20 mouse cellular contexts compared by ENCODE assay signal in the genomic region with DNA sequence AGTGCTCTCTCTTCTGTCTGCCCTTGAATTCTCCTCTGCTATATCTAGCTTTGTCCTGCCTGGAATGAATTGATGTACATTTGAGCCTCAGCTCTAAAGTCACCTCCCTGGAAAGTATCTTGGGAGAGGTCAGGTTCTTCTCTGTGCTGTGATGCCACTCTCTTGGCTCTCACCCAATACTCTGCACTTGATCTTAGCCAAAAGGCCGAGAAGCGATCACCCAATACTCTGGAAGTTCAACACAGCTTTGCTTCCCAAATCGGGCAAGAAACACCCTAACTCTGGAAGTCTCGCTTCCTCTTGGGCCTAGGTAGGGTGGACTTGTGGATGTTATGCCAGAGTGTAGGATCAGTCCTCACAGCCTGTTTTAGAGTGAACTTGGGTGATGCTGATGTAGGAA. TPM values are rescaled to one million over a fixed set of nuclear protein-coding genes. Genes with fewer than 3 reads are reported as not detected.
A peak's percentile ranks its signal among the peaks of the same experiment; 100 is the strongest.
DNase-seq lines count a peak whose midpoint lies in the region; ATAC-seq and TF ChIP-seq lines count a peak whose summit lies in the region.
"Had no signal": no experiment of that assay in that cellular context is flagged by ENCODE, and none has a peak within 500 bp of the region (broad histone marks: within the 10 kb centered on the region; RNA-seq: fewer than 3 reads in every experiment).

No protein-coding gene starts in this region.

- H3K9ac ChIP-seq in heart, embryonic 13.5 days = peak overlapping the region; percentile 99
- H3K9ac ChIP-seq in liver, embryonic 14.5 days (replicated peaks) = no peak overlapping the region
- H3K9ac ChIP-seq: limb, embryonic 15.5 days; neural tube, embryonic 12.5 days had no signal

- DNase-seq in heart, adult 9 months (ENCODE audit: low spot score in 2 of 2) = no peak
- no peak for DNase-seq in left cerebral cortex, adult 2 months (ENCODE audit: extremely low spot score in 1 of 2, low spot score in 2 of 2)
- DNase-seq in left cerebral cortex, postnatal 25 days (ENCODE audit: low spot score in 2 of 2) = no peak
- DNase-seq in liver, embryonic 14.5 days (ENCODE audit: low read depth in 3 of 3, low spot score in 3 of 3) = no peak
- DNase-seq in cerebellum, postnatal 4 days (ENCODE audit: low spot score in 2 of 2) = no peak
- DNase-seq: cerebellum, adult 18-20 months; cerebellum, postnatal 25 days; gastrocnemius, postnatal 10 days; kidney, adult 2 months; kidney, postnatal 14 days; layer of hippocampus, postnatal 36 days; lung, postnatal 10 days; right cerebral cortex, postnatal 4 days had no signal

- H3K4me2 ChIP-seq in heart, embryonic 13.5 days = peak overlapping the region; percentile 88
- no peak overlapping the region for H3K4me2 ChIP-seq in liver, embryonic 14.5 days (ENCODE audit: low read depth)
- H3K4me2 ChIP-seq: limb, embryonic 15.5 days had no signal

- TF ChIP-seq EP300 in liver, embryonic 14.5 days (IDR thresholded peaks at IDR 0.05; ENCODE audit: low read depth) = no peak

- H3K27ac ChIP-seq in heart, embryonic 13.5 days (replicated peaks) = peak overlapping the region; percentile 100
- H3K27ac ChIP-seq in left cerebral cortex, adult 2 months = peak overlapping the region; percentile 100; the same call in 1 of the 2 replicates
- H3K27ac ChIP-seq in cortical plate, adult 2 months (ENCODE audit: insufficient read depth, low read length) = peak overlapping the region; percentile 18; the same call in 1 of the 2 replicates
- H3K27ac ChIP-seq in liver, embryonic 14.5 days = peak overlapping the region; percentile 89
- H3K27ac ChIP-seq: limb, embryonic 15.5 days; neural tube, embryonic 12.5 days; stomach, postnatal 0 days had no signal

- no peaks in the 10 kb centered on the region for H3K27me3 ChIP-seq in heart, embryonic 13.5 days (replicated peaks)
- no peaks in the 10 kb centered on the region for H3K27me3 ChIP-seq in liver, embryonic 14.5 days (ENCODE audit: control insufficient read depth, insufficient read depth, low read length)
- H3K27me3 ChIP-seq: limb, embryonic 15.5 days; midbrain, embryonic 13.5 days; neural tube, embryonic 12.5 days had no signal

- no peak for TF ChIP-seq CTCF in left cerebral cortex, adult 2 months (IDR thresholded peaks at IDR 0.05)
- TF ChIP-seq CTCF in cortical plate, adult 2 months (IDR thresholded peaks at IDR 0.05; ENCODE audit: extremely low read depth, insufficient read depth, low read length) = no peak
- TF ChIP-seq CTCF in liver, embryonic 14.5 days (IDR thresholded peaks at IDR 0.05; ENCODE audit: low read depth) = no peak

- peak overlapping the region; percentile 97; the same call in 1 of the 2 replicates for H3K4me3 ChIP-seq in heart, embryonic 13.5 days
- no peak overlapping the region for H3K4me3 ChIP-seq in left cerebral cortex, adult 2 months
- H3K4me3 ChIP-seq in cortical plate, adult 2 months (ENCODE audit: insufficient read depth, low read length) = no peak overlapping the region
- no peak overlapping the region for H3K4me3 ChIP-seq in liver, embryonic 14.5 days (ENCODE audit: insufficient read depth in 1 of 2, low read depth in 2 of 2, low read length in 2 of 2)
- H3K4me3 ChIP-seq: layer of hippocampus, adult 2 months; limb, embryonic 15.5 days; midbrain, embryonic 13.5 days; neural tube, embryonic 12.5 days had no signal

- H3K9me3 ChIP-seq in heart, embryonic 13.5 days = no peaks in the 10 kb centered on the region
- no peaks in the 10 kb centered on the region for H3K9me3 ChIP-seq in liver, embryonic 14.5 days (ENCODE audit: control insufficient read depth, low read length)
- H3K9me3 ChIP-seq: limb, embryonic 15.5 days; midbrain, embryonic 13.5 days; neural tube, embryonic 12.5 days had no signal

- TF ChIP-seq POLR2A in cortical plate, adult 2 months (IDR thresholded peaks at IDR 0.05; ENCODE audit: extremely low read depth, insufficient read depth, low read length) = no peak

- intact Hi-C loops in left cerebral cortex, adult 2 months (cut with DNase I) = loop anchor here (5.0 kb wide), 1 partner anchor 170 kb away; no protein-coding TSS in a partner anchor
- intact Hi-C loops in left cerebral cortex, postnatal 25 days (cut with DNase I) = no loop called here

- ATAC-seq in heart, embryonic 13.5 days (ENCODE audit: extremely low read depth, insufficient number of reproducible peaks, low FRiP score, low TSS enrichment) = no peak
- ATAC-seq in liver, embryonic 14.5 days (ENCODE audit: insufficient read depth) = no peak
- ATAC-seq: midbrain, embryonic 13.5 days had no signal

- peaks cover 75% of the 10 kb centered on the region for H3K4me1 ChIP-seq in heart, embryonic 13.5 days
- peaks cover 8% of the 10 kb centered on the region for H3K4me1 ChIP-seq in cortical plate, adult 2 months (ENCODE audit: control insufficient read depth, insufficient read depth, low read length)
- peaks cover 62 to 67% of the 10 kb centered on the region in 2 experiments for H3K4me1 ChIP-seq in liver, embryonic 14.5 days (replicated peaks; ENCODE audit: control insufficient read depth in 2 of 2, insufficient read depth in 2 of 2, low read length in 1 of 2)

- 81% methylated on average over 4 of the region's 4 CpGs for WGBS in heart, embryonic 13.5 days
- WGBS in liver, embryonic 14.5 days (ENCODE audit: insufficient replicate concordance) = 85% methylated on average over 4 of the region's 4 CpGs

- no peaks in the 10 kb centered on the region for H3K36me3 ChIP-seq in heart, embryonic 13.5 days
- peaks cover 2% of the 10 kb centered on the region for H3K36me3 ChIP-seq in liver, embryonic 14.5 days (replicated peaks; ENCODE audit: control insufficient read depth, insufficient read depth, low read depth)
- H3K36me3 ChIP-seq: limb, embryonic 15.5 days; midbrain, embryonic 13.5 days; neural tube, embryonic 12.5 days had no signal

RNA-seq across cellular contexts. Expression of a gene that starts 1.6 kb away (rescaled TPM):
- polyA plus RNA-seq in heart, embryonic 13.5 days (2015; fragmentation: Nextera tagmentation; extraction: Ambion mirVana) = 56.1 and 57.1 TPM in 2 replicates
- 10 to 100 TPM; 86.8 to 96.3 TPM for total RNA-seq in left cerebral cortex, adult 2 months (2021)
- total RNA-seq in left cerebral cortex, postnatal 25 days (2021) = 10 to 100 TPM; 75.3 to 76.6 TPM
- polyA plus RNA-seq in cortical plate, adult 2 months (2012; rRNA removed) = 160 and 166 TPM in 2 replicates
- 110 and 136 TPM in 2 replicates for polyA plus RNA-seq in liver, embryonic 14.5 days (2012; rRNA removed)
- polyA plus RNA-seq in liver, embryonic 14.5 days (2014; fragmentation: Nextera tagmentation; extraction: Ambion mirVana) = 88.0 and 95.0 TPM in 2 replicates

RNA-seq across cellular contexts. Expression of a gene that starts 58.9 kb away (rescaled TPM):
- 16.2 and 17.5 TPM in 2 replicates for polyA plus RNA-seq in heart, embryonic 13.5 days (2015; fragmentation: Nextera tagmentation; extraction: Ambion mirVana)
- total RNA-seq in left cerebral cortex, adult 2 months (2021) = 10 to 100 TPM; 13.8 to 14.2 TPM
- total RNA-seq in left cerebral cortex, postnatal 25 days (2021) = 10 to 100 TPM; 12.9 to 13.5 TPM
- polyA plus RNA-seq in cortical plate, adult 2 months (2012; rRNA removed) = 12.2 and 13.2 TPM in 2 replicates
- polyA plus RNA-seq in liver, embryonic 14.5 days (2012; rRNA removed) = 6.9 and 7.2 TPM in 2 replicates
- polyA plus RNA-seq in liver, embryonic 14.5 days (2014; fragmentation: Nextera tagmentation; extraction: Ambion mirVana) = 10.3 and 12.8 TPM in 2 replicates

Comparison
In these comparisons a context has a peak if more than half of its experiments do, and no peak if none do; other contexts are left out.
1. H3K27ac ChIP-seq: peak in every context shown above with its lines; median percentile 100 in heart, embryonic 13.5 days; 100 in left cerebral cortex, adult 2 months; 89 in liver, embryonic 14.5 days; 18 in cortical plate, adult 2 months.